Mouse (Mus musculus): ENCODE measurements around the gene Snx25.

GRCm38 (mm10) chr8:46036217-46036616 lies 115.7 kb downstream of the Snx25 start:
- TF ChIP-seq CTCF (IDR thresholded peaks at IDR 0.05; ENCODE audit: borderline replicate concordance, insufficient read depth, low read depth, low read length) (no peak), POLR2A (IDR thresholded peaks at IDR 0.05; ENCODE audit: borderline replicate concordance, insufficient read depth, low read length) (no peak)
